Mouse (Mus musculus) small intestine, adult 2 months (tissue): Measurements from ENCODE around the gene Cav1.

Experiments used
- CTCF ChIP-seq: fragments of 200-500 bp; IDR thresholded peaks from 2 replicates; pipeline ENCODE4 v1.5.1; 2012; ENCODE audit warnings: low read depth, mild to moderate bottlenecking, control low read depth, inconsistent platforms, low read length, moderate library complexity, mixed read lengths; ENCODE audit not compliant: insufficient replicate concordance, insufficient read length; ENCODE audit errors: extremely low read depth
- POLR2A ChIP-seq: fragments of 200-500 bp; IDR thresholded peaks from 2 replicates; pipeline ENCODE4 v1.6.1; 2012; ENCODE audit warnings: low read depth, mild to moderate bottlenecking, control low read depth, inconsistent platforms, low read length, moderate library complexity

DNA sequence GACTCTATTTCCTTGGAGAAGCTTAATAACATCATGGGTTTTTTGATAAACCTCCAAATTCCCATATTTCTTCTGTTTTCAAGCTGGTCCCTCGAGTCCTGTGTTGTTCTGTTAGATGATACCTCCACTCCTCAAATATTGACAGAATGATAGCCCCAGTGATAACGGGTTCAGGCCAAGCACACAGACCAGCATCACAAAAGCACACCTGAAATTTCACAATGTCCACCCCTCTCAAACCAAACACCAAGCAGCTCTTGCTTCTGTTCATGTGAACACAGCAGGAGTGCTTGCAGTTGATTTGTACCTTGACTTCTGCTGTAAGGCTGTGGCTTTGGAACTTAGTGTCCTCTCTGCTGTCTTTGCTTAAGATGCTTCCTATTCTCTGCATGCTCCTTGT lies 71.2 kb downstream of the Cav1 start:
- no peak for TF ChIP-seq CTCF
- no peak for TF ChIP-seq POLR2A
